16 mouse cellular contexts compared by ENCODE assay signal in genomic region chr5:64676214-64676945, GRCm38 (mm10).
DNase-seq lines count a peak whose midpoint lies in the region; ATAC-seq and TF ChIP-seq lines count a peak whose summit lies in the region.
"Had no signal": no experiment of that assay in that cellular context is flagged by ENCODE, and none has a peak within 500 bp of the region (broad histone marks: within the 10 kb centered on the region; RNA-seq: fewer than 3 reads in every experiment).

No protein-coding gene starts in this region.

- no peaks in the 10 kb centered on the region for H3K36me3 ChIP-seq in limb, embryonic 10.5 days
- no peaks in the 10 kb centered on the region for H3K36me3 ChIP-seq in intestine, postnatal 0 days (ENCODE audit: control insufficient read depth, insufficient read depth)
- H3K36me3 ChIP-seq: heart, embryonic 10.5 days; hindbrain, embryonic 12.5 days; neural tube, embryonic 13.5 days had no signal

- WGBS in limb, embryonic 10.5 days = 92% methylated on average over 17 of the region's 17 CpGs
- WGBS in intestine, postnatal 0 days = 90% methylated on average over 17 of the region's 17 CpGs

- no peak overlapping the region for H3K4me3 ChIP-seq in layer of hippocampus, adult 2 months
- no peak overlapping the region for H3K4me3 ChIP-seq in limb, embryonic 10.5 days
- no peak overlapping the region for H3K4me3 ChIP-seq in intestine, postnatal 0 days (ENCODE audit: low read depth, low read length)
- H3K4me3 ChIP-seq: heart, embryonic 10.5 days; hindbrain, embryonic 12.5 days; neural tube, embryonic 13.5 days had no signal

- no peak for TF ChIP-seq CTCF in layer of hippocampus, adult 2 months (conservative IDR thresholded peaks at IDR 0.05)
- TF ChIP-seq CTCF in intestine, postnatal 0 days (IDR thresholded peaks at IDR 0.05; ENCODE audit: low read depth) = no peak

- DNase-seq in layer of hippocampus, adult 2 months (ENCODE audit: low spot score in 2 of 2) = no peak
- no peak for DNase-seq in layer of hippocampus, postnatal 25 days (ENCODE audit: extremely low spot score in 1 of 2, low spot score in 1 of 2)
- DNase-seq in CD4-positive helper T cell, adult 2 months (ENCODE audit: low read depth, low spot score) = peak; percentile 72
- DNase-seq in brain, adult 2 months (ENCODE audit: low read depth, low spot score) = peak; percentile 8
- no peak for DNase-seq in limb, embryonic 10.5 days (ENCODE audit: low spot score)
- no peak for DNase-seq in heart, postnatal 25 days (ENCODE audit: low spot score)
- DNase-seq: cerebellum, adult 2 months; gastrocnemius, postnatal 14 days; kidney, adult 18-20 months; lung, postnatal 4 days; spleen, adult 18-20 months had no signal

- no peak overlapping the region for H3K4me2 ChIP-seq in intestine, postnatal 0 days (replicated peaks; ENCODE audit: low read depth)
- H3K4me2 ChIP-seq: hindbrain, embryonic 12.5 days; neural tube, embryonic 13.5 days had no signal

- no peaks in the 10 kb centered on the region for H3K27me3 ChIP-seq in limb, embryonic 10.5 days (ENCODE audit: low read depth, poor library complexity, severe bottlenecking)
- no peaks in the 10 kb centered on the region for H3K27me3 ChIP-seq in intestine, postnatal 0 days (replicated peaks; ENCODE audit: control insufficient read depth, insufficient read depth, low read length)
- H3K27me3 ChIP-seq: hindbrain, embryonic 12.5 days; neural tube, embryonic 13.5 days had no signal

- H3K27ac ChIP-seq in layer of hippocampus, adult 2 months = peak overlapping the region; percentile 48; the same call in 1 of the 2 replicates
- H3K27ac ChIP-seq in limb, embryonic 10.5 days = no peak overlapping the region
- H3K27ac ChIP-seq in intestine, postnatal 0 days (ENCODE audit: low read depth, low read length) = no peak overlapping the region
- H3K27ac ChIP-seq: heart, embryonic 10.5 days; hindbrain, embryonic 12.5 days; neural tube, embryonic 13.5 days had no signal

- no peak overlapping the region for H3K9ac ChIP-seq in intestine, postnatal 0 days (ENCODE audit: low read depth, low read length)
- H3K9ac ChIP-seq: hindbrain, embryonic 12.5 days; neural tube, embryonic 13.5 days had no signal

- H3K4me1 ChIP-seq in limb, embryonic 10.5 days = peaks cover 5% of the 10 kb centered on the region; the same call in 1 of the 2 replicates
- no peaks in the 10 kb centered on the region for H3K4me1 ChIP-seq in intestine, postnatal 0 days (replicated peaks; ENCODE audit: control insufficient read depth, insufficient read depth, low read length)
- H3K4me1 ChIP-seq: hindbrain, embryonic 12.5 days; neural tube, embryonic 13.5 days had no signal

- 0 out of 2 replicates have a peak, but pooled peaks have one; percentile 7 for ATAC-seq in megakaryocyte progenitor cell, adult 5-6 weeks (replicated peaks; ENCODE audit: poor library complexity)
- ATAC-seq in intestine, postnatal 0 days = no peak

- intact Hi-C loops in heart, postnatal 25 days (cut with DNase I) = no loop called here

- no peaks in the 10 kb centered on the region for H3K9me3 ChIP-seq in limb, embryonic 10.5 days (replicated peaks)
- no peaks in the 10 kb centered on the region for H3K9me3 ChIP-seq in intestine, postnatal 0 days (ENCODE audit: control insufficient read depth)
- H3K9me3 ChIP-seq: heart, embryonic 10.5 days; hindbrain, embryonic 12.5 days; neural tube, embryonic 13.5 days had no signal

Comparison
In these comparisons a context has a peak if more than half of its experiments do, and no peak if none do; other contexts are left out.
1. DNase-seq: peak in CD4-positive helper T cell, adult 2 months (single experiment) and brain, adult 2 months (single experiment); none in layer of hippocampus, adult 2 months (0 of 2), layer of hippocampus, postnatal 25 days (0 of 2), limb, embryonic 10.5 days (single experiment) and heart, postnatal 25 days (single experiment).